Mouse (Mus musculus) mammary gland, adult 2 months (tissue): ENCODE measurements around the gene Fam83e. TPM values are rescaled to one million over a fixed set of nuclear protein-coding genes. Genes with fewer than 3 reads are reported as not detected.

Experiments used
- polyA plus RNA-seq: library from polyadenylated mRNA; depleted of rRNA; stranded (reverse); fragments of >200 nt; gene quantifications from 2 replicates; pipeline ENCODE4 v1.2.3, GENCODE M21; 2012; ENCODE audit warnings: low replicate concordance; rRNA removed

Gene Fam83e
- polyA plus RNA-seq = 1.9 and 3.4 TPM in 2 replicates

DNA sequence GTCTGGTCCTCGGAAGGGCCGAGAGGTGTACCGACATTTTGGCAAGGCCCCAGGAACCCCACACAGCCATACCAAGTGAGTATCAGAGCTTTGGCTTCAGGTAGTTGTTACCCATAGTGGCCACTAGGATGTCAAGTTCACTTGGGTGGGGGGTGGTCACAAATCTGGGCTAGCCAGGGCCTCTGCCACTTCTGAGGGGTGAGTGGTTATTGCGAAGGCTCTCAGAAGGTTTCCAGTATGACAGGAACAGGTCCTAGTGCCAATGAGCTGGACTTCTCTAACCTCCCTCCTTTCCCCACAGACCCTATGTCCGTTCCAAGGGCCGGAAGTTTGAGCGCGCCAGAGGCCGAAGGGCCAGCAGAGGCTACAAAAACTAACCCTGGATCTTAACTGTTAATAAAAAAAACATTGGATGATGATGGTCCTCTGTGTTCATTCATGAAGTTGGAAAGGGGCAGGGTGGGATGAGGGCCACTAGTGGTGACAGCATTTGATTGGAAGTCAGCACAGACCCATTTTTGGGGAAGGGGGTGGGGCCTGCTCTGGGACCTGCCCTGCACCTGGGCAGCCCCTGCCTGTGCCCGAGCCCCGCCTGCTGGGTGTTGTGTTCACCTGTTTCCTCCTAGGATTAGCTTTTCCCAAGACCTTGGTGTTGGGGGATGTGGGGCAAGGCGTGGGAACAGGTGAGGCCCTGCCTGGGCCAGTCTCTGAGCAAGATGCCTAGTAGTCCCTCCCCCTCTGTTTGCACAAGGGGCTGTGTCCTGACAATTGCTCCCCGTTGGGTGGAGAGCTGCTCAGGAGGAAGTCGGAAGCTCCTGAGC, at the start of gene Fam83e:
TSS of gene Fam83e (plus strand) at position 800 of the 821 bp plus-strand sequence.

DNA sequence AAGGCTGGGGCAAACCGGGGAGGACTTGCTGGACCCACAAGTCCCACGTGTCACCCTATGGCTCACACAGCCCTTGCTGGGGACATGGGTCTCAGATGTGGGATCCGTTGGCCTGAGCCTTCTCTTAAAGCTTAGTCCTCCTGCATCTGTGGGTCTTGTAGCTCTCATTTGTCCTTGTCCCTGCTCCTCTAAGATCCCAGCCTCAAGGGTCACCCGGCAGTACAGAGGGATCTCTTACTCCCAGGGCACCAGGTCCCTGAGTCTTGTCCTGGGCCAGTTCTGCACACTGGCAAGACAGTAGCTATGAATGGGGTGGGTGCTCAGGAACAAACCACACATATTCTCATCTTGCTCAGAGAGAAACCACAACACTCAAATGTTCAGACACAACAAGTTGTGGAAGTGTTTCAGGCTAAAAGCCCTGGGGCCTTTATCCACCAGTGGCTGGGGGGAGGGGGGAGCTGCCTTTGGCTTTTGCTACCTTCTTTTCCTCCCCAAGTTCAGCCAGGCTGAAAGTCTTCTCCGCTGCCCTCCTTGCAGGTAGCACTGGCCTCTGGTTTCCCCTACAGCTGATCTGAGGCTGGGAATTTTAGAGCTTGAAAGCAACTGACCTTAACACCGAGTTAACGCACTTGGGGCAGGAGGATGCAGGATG, 37.5 kb upstream of the Fam83e start, which contains the start of gene Ntn5:
TSS of gene Ntn5 (plus strand) at position 627 of the 655 bp plus-strand sequence.

DNA sequence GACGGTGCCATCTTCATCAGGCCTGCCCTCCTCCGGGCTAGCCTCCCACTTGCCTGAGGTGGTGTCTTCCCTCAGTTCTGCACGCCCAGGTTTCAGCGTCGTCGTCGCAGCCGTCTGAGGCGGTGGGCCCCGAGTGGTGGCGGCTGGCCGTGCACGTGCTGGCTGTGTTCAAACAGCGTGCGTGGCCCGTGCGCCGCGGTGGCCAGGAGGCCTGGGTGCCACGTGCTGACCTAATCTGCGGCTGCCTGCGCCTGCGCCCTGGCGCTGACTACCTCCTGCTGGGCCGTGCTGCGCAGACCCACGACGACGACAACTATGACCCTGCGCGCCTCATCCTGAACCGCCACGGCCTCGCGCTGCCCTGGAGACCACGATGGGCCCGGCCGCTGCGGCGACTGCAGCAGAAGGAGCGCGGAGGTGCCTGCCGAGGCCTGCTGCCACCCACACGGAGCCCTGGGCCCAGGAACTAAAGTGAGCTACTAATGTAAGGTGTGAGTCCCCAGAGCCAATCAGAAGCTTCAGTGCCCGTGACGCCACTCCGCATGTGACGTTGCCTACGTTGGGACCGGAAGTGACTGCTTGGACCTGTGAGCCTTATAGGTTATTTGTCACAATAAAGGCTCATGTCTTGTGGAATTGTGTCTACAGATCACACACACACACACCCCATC, 27.0 kb upstream of the Fam83e start, which contains the start of gene Sec1:
TSS of gene Sec1 (minus strand) at position 482 of the 671 bp plus-strand sequence.

DNA sequence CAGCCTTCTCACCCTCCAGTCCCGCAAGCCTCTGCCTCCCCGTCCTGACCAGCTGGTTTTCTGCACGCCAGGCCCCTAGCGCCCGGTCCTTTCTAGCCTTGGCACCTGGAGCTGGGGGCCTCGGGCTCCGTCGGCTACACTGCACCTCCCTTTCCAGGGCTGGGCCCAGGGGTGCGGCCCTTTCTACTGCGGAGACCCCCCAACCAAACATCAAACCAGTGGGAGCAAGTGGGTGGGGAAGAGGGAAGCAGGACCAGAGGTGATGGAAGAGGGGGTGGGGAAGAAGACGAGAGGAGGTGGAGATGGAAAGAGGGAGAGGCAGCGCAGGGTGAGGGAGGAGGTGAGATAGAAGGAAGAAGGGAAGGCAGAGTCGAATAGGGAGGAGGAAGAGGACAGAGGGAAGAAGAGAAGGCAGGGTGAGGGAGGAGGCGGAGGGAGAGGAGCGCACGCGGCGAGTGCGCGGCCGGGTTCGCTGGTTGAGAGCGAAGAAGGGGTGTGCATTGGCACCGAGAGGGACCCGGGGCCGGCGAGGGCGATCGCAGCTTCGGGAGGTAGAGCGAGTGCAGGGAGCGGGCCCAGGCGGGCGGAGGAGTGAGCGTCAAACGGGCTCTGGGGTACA, 21.4 kb upstream of the Fam83e start, which contains the start of gene Car11:
TSS of gene Car11 (plus strand) at position 321 of the 619 bp plus-strand sequence.

DNA sequence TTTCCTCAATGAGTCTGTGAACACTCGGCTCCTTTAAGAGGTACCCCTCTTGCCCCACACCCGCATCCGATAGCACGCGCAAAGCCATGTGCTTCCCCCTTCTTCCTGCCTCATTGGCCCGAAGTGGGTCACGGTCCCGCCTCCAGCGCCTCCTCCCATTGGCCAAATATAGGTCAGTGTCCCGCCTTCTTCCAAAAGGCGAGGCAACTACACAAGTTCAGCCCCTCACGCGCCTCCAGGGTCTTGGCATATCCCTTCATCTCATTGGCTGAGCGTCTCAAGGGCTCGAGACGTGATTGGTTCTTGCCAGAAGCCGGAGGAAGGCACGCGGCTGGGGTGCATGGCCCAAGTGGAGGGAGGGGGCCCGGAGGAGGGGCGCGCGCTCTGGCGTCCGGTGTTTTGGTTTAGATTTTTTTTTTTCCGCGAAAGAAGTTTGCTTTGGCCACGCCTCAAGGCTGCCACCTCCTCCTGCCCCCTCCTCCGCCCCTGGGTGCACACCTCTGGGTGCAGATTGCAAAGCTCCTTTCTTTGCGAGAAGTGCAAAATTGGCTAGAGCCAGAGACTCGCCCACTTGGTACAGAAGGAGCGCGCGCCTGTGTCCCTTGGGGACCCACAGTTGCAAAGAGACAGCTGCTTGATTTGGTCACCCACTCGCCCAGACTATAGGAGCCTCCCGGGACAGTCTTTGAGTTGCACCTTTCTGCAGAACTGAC, 16.1 kb upstream of the Fam83e start, which contains the start of gene Dbp:
TSS of gene Dbp (plus strand) at position 359 of the 713 bp plus-strand sequence.

DNA sequence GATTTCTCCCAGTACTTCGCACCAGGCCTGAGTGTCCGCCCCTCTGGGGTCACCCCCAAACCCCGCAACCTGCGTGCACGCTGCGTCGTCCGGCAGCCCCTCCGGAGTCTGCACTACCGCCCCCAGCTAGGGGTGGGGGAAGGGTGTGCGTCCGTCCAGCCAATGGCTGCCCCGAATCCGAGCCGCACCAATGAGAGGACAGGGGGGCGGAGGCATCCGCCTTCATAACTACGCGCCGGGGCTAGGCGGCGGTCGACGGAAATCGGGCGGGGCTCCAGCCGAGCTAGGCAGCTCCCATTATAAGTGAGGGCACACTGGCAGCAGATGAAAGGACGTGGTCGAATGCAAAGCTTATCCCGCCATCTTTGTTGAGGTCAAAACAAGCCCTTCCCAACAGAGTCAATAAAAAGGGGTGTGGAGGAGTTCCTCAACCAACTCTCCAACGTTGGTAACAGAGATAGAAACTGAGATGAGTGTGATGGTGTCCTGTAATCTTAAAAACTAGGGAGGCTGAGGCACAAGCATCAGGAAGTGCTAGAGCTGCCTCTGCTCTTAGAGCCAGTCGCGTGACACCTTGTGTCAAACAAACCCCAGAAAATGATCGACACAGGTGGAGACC, 5.8 kb upstream of the Fam83e start, which contains the start of gene Rpl18:
TSS of gene Rpl18 (plus strand) at position 368 of the 619 bp plus-strand sequence.

DNA sequence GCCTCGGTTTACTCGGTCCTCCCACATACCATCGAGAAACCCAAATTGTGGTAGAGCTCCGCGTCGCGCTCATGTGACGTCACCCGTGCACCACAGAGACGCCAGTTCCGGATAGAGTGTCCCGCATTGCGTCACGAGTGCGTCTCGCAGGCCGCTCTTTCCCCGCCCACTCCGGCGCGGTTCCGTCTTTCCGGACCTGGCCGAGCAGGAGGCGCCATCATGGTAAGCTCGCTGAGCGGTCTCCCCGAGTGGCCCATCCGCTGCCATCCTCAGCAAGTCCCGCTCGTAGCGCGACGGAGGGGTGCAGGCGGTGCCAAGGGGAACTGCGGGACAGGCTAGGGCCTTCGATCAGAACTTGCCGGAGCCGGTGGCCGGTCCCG, 3.1 kb upstream of the Fam83e start, which contains the start of gene Sphk2:
TSS of gene Sphk2 (minus strand) at position 85 of the 380 bp plus-strand sequence.

DNA sequence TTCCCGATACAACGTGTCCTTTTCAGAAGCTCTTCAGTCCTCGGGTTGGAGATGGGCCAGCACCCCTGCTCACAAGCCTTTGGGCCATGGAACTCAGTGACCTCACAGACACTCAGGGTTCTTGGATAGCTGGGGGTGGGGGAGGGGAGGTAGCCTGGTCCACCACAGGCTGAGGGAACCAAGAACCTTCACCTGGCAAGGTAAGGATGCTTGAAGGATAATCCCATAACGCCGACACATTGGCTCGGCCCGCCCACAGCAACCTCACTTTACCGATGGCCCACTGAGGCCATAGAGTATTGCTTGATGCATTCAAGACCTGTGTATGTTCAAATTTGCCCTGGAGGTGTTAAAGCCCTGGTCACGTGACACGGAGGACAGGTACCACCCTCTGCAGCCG, 4.7 kb downstream of the Fam83e start, which contains the start of gene Spaca4:
TSS of gene Spaca4 (minus strand) at position 101 of the 400 bp plus-strand sequence.

Other genes with a start within 250 kb of the Fam83e start
- 0.16 TPM in 1 of 2 replicates, not detected in the other for gene Tulp2, start 239.3 kb upstream of the Fam83e start, polyA plus RNA-seq
- 10.3 TPM in 1 of 2 replicates, not detected in the other for gene Gm45808, start 234.4 kb upstream of the Fam83e start, polyA plus RNA-seq
- 15.8 and 23.4 TPM in 2 replicates for gene Dhdh, start 232.4 kb upstream of the Fam83e start, polyA plus RNA-seq
- gene Nucb1, start 210.8 kb upstream of the Fam83e start, polyA plus RNA-seq = 431 and 432 TPM in 2 replicates
- 34.6 and 48.5 TPM in 2 replicates for gene Ppp1r15a, start 194.9 kb upstream of the Fam83e start, polyA plus RNA-seq
- gene Plekha4, start 194.9 kb upstream of the Fam83e start, polyA plus RNA-seq = 29.9 and 34.7 TPM in 2 replicates
- 4.9 and 5.8 TPM in 2 replicates for gene Hsd17b14, start 166.3 kb upstream of the Fam83e start, polyA plus RNA-seq
- 142 and 145 TPM in 2 replicates for gene Bcat2, start 151.1 kb upstream of the Fam83e start, polyA plus RNA-seq
- 0.67 and 0.88 TPM in 2 replicates for gene Fgf21, start 105.7 kb upstream of the Fam83e start, polyA plus RNA-seq
- gene Fut1, start 103.9 kb upstream of the Fam83e start, polyA plus RNA-seq = 0.12 and 0.72 TPM in 2 replicates
- gene Izumo1, start 99.4 kb upstream of the Fam83e start, polyA plus RNA-seq = 0.49 and 0.54 TPM in 2 replicates
- 32.4 and 54.6 TPM in 2 replicates for gene Rasip1, start 93.7 kb upstream of the Fam83e start, polyA plus RNA-seq
- gene Mamstr, start 81.2 kb upstream of the Fam83e start, polyA plus RNA-seq = 5.6 and 22.3 TPM in 2 replicates
- gene Fut2, start 54.8 kb upstream of the Fam83e start, polyA plus RNA-seq = 0.16 and 1.4 TPM in 2 replicates
- 0.72 and 2.4 TPM in 2 replicates for gene Ntn5, start 37.2 kb upstream of the Fam83e start, polyA plus RNA-seq
- 0.72 and 0.76 TPM in 2 replicates for gene Sec1, start 26.8 kb upstream of the Fam83e start, polyA plus RNA-seq
- 14.2 and 17.5 TPM in 2 replicates for gene Car11, start 21.4 kb upstream of the Fam83e start, polyA plus RNA-seq
- gene Dbp, start 16.1 kb upstream of the Fam83e start, polyA plus RNA-seq = 57.0 and 110 TPM in 2 replicates
- gene Rpl18, start 5.8 kb upstream of the Fam83e start, polyA plus RNA-seq = 1,150 and 1,812 TPM in 2 replicates
- gene Sphk2, start 3.2 kb upstream of the Fam83e start, polyA plus RNA-seq = 50.2 and 90.3 TPM in 2 replicates
- 0.29 and 0.37 TPM in 2 replicates for gene Spaca4, start 4.6 kb downstream of the Fam83e start, polyA plus RNA-seq
- gene Lmtk3, start 62.5 kb downstream of the Fam83e start, polyA plus RNA-seq = 3.9 and 7.3 TPM in 2 replicates
- 2.4 and 4.2 TPM in 2 replicates for gene Sult2b1, start 63.5 kb downstream of the Fam83e start, polyA plus RNA-seq
- 30.1 and 42.3 TPM in 2 replicates for gene Cyth2, start 93.4 kb downstream of the Fam83e start, polyA plus RNA-seq
- gene Kcnj14, start 103.6 kb downstream of the Fam83e start, polyA plus RNA-seq = 4.8 and 9.6 TPM in 2 replicates
- gene Grwd1, start 109.7 kb downstream of the Fam83e start, polyA plus RNA-seq = 14.9 and 20.4 TPM in 2 replicates
- gene Kdelr1, start 151.6 kb downstream of the Fam83e start, polyA plus RNA-seq = 193 and 506 TPM in 2 replicates
- gene Grin2d, start 157.2 kb downstream of the Fam83e start, polyA plus RNA-seq = 1.3 and 3.6 TPM in 2 replicates
- gene Syngr4, start 175.5 kb downstream of the Fam83e start, polyA plus RNA-seq = 0.26 TPM in 1 of 2 replicates, not detected in the other
- 138 and 156 TPM in 2 replicates for gene Tmem143, start 175.7 kb downstream of the Fam83e start, polyA plus RNA-seq
- 335 and 341 TPM in 2 replicates for gene Emp3, start 200.2 kb downstream of the Fam83e start, polyA plus RNA-seq
- 2.7 and 4.8 TPM in 2 replicates for gene Ccdc114, start 202.9 kb downstream of the Fam83e start, polyA plus RNA-seq